Mouse (Mus musculus) heart, postnatal 0 days (tissue): Measurements from ENCODE around the gene Cycs. TPM values are rescaled to one million over a fixed set of nuclear protein-coding genes. Genes with fewer than 3 reads are reported as not detected.

Source experiments
- ATAC-seq: fragments of 200-750 bp; cut with Nextera tagmentation; 2 replicates; pipeline ENCODE4 v1.8.0; 2017; ENCODE audit warnings: low read depth, moderate number of reproducible peaks, moderate library complexity; ENCODE audit not compliant: insufficient read depth
- DNase-seq: peaks from one replicate; pipeline ENCODE4 v3.0.0-alpha.2; 2016; ENCODE audit warnings: low spot score
- H3K27ac ChIP-seq: fragments of 300-500 bp; sonication (generic); 2 replicates; pipeline ENCODE4 v1.5.1; 2014; ENCODE audit warnings: low read depth, mild to moderate bottlenecking
- H3K27me3 ChIP-seq: fragments of 300-500 bp; sonication (generic); 2 replicates; pipeline ENCODE4 v1.6.1; 2014; ENCODE audit warnings: low read length, mixed read lengths; ENCODE audit not compliant: control insufficient read depth, insufficient read depth
- H3K36me3 ChIP-seq: fragments of 300-500 bp; sonication (generic); replicated peaks from 2 replicates; pipeline ENCODE4 v1.6.1; 2014; ENCODE audit warnings: low read length, mixed read lengths; ENCODE audit not compliant: control insufficient read depth, insufficient read depth
- H3K4me1 ChIP-seq: fragments of 300-500 bp; sonication (generic); 2 replicates; pipeline ENCODE4 v1.6.1; 2014; ENCODE audit warnings: antibody characterized with exemption; ENCODE audit not compliant: control insufficient read depth, insufficient read depth
- H3K4me2 ChIP-seq: fragments of 300-500 bp; sonication (generic); 2 replicates; pipeline ENCODE4 v1.6.1; 2014; ENCODE audit warnings: low read depth, mild to moderate bottlenecking, low read length, moderate library complexity
- H3K4me3 ChIP-seq: fragments of 300-500 bp; sonication (generic); 2 replicates; pipeline ENCODE4 v1.5.1; 2014; ENCODE audit warnings: low read depth, low read length
- H3K9ac ChIP-seq: fragments of 300-500 bp; sonication (generic); replicated peaks from 2 replicates; pipeline ENCODE4 v1.6.1; 2014; ENCODE audit warnings: low read depth, low read length, mixed read lengths
- H3K9me3 ChIP-seq: fragments of 300-500 bp; sonication (generic); replicated peaks from 2 replicates; pipeline ENCODE4 v1.6.1; 2016; ENCODE audit warnings: low read length; ENCODE audit not compliant: control insufficient read depth
- CTCF ChIP-seq: IDR thresholded peaks from 2 replicates; pipeline ENCODE4 v1.5.1; 2016; ENCODE audit warnings: antibody characterized with exemption, control low read depth, low read depth
- EP300 ChIP-seq: IDR thresholded peaks from 2 replicates; pipeline ENCODE4 v1.6.1; 2016; ENCODE audit warnings: antibody characterized with exemption, low read depth
- WGBS: fragments of 180-500 bp; shearing (Covaris S2); extraction: QIAGEN DNeasy Blood & Tissue Kit; methylation state at CpG from one replicate; pipeline ENCODE4 v1.1.7; 2014; 5-methylcytosine and 5-hydroxymethylcytosine counted together
- polyA plus RNA-seq: library from polyadenylated mRNA; unstranded; fragments of >200 nt; fragmentation: Nextera tagmentation; extraction: Ambion mirVana; gene quantifications from 2 replicates; pipeline ENCODE4 v1.2.1, GENCODE M21; 2015
- total RNA-seq: library from RNA; depleted of rRNA; stranded (reverse); fragments of >200 nt; gene quantifications from 2 replicates; pipeline ENCODE4 v1.2.3, GENCODE M21; 2014; ENCODE audit warnings: low replicate concordance

The Cycs gene
- total and polyA plus RNA-seq, 2 experiments from 2014 or later, result 87.9 to 391 TPM

DNA sequence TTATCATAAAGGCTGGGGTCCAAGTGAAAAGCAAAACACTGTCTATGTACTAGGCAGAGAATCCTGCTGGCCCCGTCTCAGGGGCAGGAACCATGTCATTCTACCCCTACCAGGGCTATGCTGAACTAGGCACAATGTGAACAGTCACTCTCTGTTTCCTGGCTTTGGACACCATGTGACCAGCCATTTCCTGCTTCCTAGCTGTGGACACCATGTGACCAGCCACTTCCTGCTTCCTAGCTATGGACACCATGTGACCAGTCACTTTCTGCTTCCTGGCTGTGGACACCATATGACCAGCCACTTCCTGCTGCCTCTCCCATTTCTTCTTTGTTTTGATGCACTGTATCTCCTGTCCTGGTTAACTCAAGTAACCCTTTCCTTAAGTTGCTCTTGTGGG, 23.8 kb downstream of the Cycs start:
- ATAC-seq (no peak), DNase-seq (no peak)
- 91% methylated on average over 1 of the region's 1 CpGs for WGBS
- H3K9me3 ChIP-seq, result no peaks in the 10 kb centered on the region
- H3K4me2 ChIP-seq, result no peak overlapping the region
- no peak overlapping the region for H3K4me3 ChIP-seq
- no peaks in the 10 kb centered on the region for H3K4me1 ChIP-seq
- H3K9ac ChIP-seq, result no peak overlapping the region
- H3K36me3 ChIP-seq, result no peaks in the 10 kb centered on the region
- H3K27me3 ChIP-seq, result no peaks in the 10 kb centered on the region
- no peak overlapping the region for H3K27ac ChIP-seq
- no peak for TF ChIP-seq CTCF
- no peak for TF ChIP-seq EP300

DNA sequence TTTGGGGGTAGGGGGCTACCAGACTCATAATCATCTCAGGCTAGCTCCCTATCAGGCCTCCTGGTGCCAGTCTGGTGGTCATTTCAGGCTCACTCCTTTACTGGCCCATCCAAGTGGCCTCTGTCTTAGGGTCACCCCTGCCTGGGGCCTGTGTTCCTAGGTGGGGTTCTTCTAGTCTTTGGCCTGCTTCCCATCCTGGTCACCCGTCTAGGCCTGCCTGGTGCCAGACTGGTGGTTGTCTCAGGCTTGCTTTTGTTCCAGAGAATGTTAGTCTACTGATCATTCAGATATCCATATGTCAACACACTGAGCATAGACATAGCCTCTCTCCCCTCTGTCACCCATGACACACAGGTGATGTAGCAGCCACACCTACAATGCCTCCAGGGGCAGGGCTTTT, 26.7 kb downstream of the Cycs start:
- no peaks in the 10 kb centered on the region for H3K36me3 ChIP-seq
- 52% methylated on average over 1 of the region's 1 CpGs for WGBS
- no peak overlapping the region for H3K27ac ChIP-seq
- DNase-seq, result no peak
- H3K9me3 ChIP-seq, result no peaks in the 10 kb centered on the region
- H3K9ac ChIP-seq, result no peak overlapping the region
- H3K27me3 ChIP-seq, result no peaks in the 10 kb centered on the region
- TF ChIP-seq EP300 (no peak), CTCF (no peak)
- no peak for ATAC-seq
- H3K4me3 ChIP-seq, result no peak overlapping the region
- H3K4me2 ChIP-seq, result no peak overlapping the region
- H3K4me1 ChIP-seq, result no peaks in the 10 kb centered on the region

DNA sequence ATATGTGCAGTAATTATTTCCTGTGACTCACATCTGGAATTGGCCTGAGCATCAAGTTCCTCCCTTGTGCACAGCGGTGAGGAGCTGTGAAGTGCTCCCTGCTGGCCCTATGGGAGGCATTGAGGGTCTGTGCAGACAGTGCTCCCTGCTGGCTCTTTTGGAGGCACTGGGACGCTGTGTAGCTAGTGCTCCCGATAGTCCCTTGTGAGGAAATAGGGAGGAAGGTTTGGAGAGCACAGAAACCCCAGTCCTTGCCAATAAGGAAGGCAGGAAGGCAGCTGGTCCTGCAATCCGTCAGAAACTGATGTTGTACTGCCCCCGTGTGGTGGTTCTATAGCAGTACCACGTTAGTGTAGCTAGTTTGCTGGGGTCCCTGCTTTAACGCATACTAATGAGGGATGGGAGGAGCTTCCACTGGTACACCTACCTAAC, 29.9 kb downstream of the Cycs start:
- peak; percentile 81 for ATAC-seq
- no peaks in the 10 kb centered on the region for H3K36me3 ChIP-seq
- H3K9me3 ChIP-seq, result no peaks in the 10 kb centered on the region
- no peak overlapping the region for H3K4me2 ChIP-seq
- 10% methylated on average over 7 of the region's 7 CpGs for WGBS
- H3K9ac ChIP-seq, result no peak overlapping the region
- H3K4me1 ChIP-seq, result no peaks in the 10 kb centered on the region
- H3K4me3 ChIP-seq, result no peak overlapping the region
- H3K27ac ChIP-seq, result no peak overlapping the region
- H3K27me3 ChIP-seq, result no peaks in the 10 kb centered on the region
- no peak for TF ChIP-seq EP300
- peak; percentile 95 for TF ChIP-seq CTCF
- peak; percentile 87 for DNase-seq

DNA sequence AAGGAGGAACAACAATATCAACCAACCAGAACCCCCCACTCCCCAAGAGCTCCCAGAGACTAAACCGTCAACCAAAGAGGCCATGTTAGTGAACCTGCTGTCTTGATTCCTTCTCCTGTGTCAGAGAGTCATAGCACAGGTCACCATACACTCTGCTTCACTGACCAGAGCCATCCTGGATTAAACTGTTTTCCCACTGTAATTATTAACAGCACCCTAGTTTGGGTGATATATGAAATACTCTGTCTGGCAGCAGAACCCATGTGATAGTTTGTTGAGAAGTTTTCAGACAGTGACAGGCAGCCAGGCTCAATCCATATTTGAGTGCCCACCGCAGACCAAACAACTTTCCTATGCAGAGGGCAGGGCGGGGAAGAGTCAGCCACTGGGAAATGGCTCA, 31.0 kb downstream of the Cycs start:
- WGBS, result 87% methylated on average over 3 of the region's 3 CpGs
- Histone ChIP-seq H3K27ac (no peak overlapping the region), H3K4me1 (no peaks in the 10 kb centered on the region), H3K36me3 (no peaks in the 10 kb centered on the region), H3K4me3 (no peak overlapping the region), H3K9ac (no peak overlapping the region), H3K4me2 (no peak overlapping the region), H3K27me3 (no peaks in the 10 kb centered on the region), H3K9me3 (no peaks in the 10 kb centered on the region)
- no peak for DNase-seq
- ATAC-seq, result no peak
- TF ChIP-seq EP300 (no peak), CTCF (no peak)

DNA sequence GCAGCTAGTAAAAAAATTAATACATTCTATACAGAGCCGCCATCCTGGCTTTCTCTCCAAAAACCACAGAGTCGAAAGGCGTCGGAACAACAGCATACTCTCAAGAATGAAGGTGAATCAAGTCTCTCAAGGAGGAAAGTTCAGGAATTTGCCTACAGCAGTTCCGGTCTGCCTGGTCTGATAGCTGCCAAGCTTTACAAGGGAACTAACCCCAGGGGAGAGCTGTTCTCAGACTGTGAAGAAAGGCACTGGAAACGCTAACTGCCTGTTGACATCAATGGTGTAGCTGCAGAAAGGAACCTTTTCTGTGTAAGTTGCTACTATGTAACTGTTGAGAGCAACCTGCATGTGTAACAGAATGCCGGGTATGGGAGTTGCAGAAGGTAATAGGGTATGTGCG, 34.4 kb downstream of the Cycs start:
- H3K36me3 ChIP-seq, result no peaks in the 10 kb centered on the region
- no peak for ATAC-seq
- no peak for TF ChIP-seq CTCF
- no peak for TF ChIP-seq EP300
- no peak overlapping the region for H3K27ac ChIP-seq
- H3K4me2 ChIP-seq, result no peak overlapping the region
- no peaks in the 10 kb centered on the region for H3K4me1 ChIP-seq
- no peaks in the 10 kb centered on the region for H3K9me3 ChIP-seq
- H3K9ac ChIP-seq, result no peak overlapping the region
- 48% methylated on average over 8 of the region's 8 CpGs for WGBS
- no peak for DNase-seq
- H3K4me3 ChIP-seq, result no peak overlapping the region
- no peaks in the 10 kb centered on the region for H3K27me3 ChIP-seq

DNA sequence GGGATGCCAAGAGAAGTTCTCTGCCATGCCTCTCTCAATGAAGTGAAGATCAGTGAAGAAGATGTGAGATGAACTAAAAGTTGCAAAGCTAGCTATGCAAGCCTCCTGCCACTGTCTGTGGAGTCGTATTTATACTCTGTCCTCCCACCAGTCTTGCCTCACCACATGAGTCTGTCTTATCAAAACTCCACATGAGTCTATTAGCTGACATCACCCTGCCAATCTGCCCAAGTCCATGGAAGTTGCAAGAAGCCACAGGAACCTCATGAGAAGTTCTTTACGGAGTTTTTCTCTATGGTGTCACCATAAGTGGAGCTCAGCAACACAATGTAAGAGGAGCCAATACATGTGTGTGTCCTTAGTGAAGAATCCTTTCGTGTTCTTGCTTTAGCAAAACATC, 35.3 kb downstream of the Cycs start:
- Histone ChIP-seq H3K9ac (no peak overlapping the region), H3K27me3 (no peaks in the 10 kb centered on the region), H3K27ac (no peak overlapping the region), H3K9me3 (no peaks in the 10 kb centered on the region), H3K36me3 (no peaks in the 10 kb centered on the region), H3K4me3 (no peak overlapping the region), H3K4me1 (no peaks in the 10 kb centered on the region), H3K4me2 (no peak overlapping the region)
- WGBS, result 81% methylated on average over 3 of the region's 3 CpGs
- no peak for DNase-seq
- TF ChIP-seq EP300 (no peak), CTCF (no peak)
- ATAC-seq, result no peak
